Comparison of ENCODE assay signal across 8 mouse cellular contexts in genomic region chr17:88954011-88954410, GRCm38 (mm10).
A peak's percentile ranks its signal among the peaks of the same experiment; 100 is the strongest.
DNase-seq lines count a peak whose midpoint lies in the region; ATAC-seq lines count a peak whose summit lies in the region.

No protein-coding gene starts in this region.

- DNase-seq in ovary, postnatal 36 days (ENCODE audit: low spot score) = peak; percentile 13
- DNase-seq in ovary, adult 18-20 months (ENCODE audit: low spot score) = no peak
- DNase-seq in adrenal gland, postnatal 36 days = peak; percentile 2 to 9
- DNase-seq in fibroblast of lung, adult 2 months (ENCODE audit: low read depth) = peak; percentile 0
- peak; percentile 57 for DNase-seq in limb, embryonic 11.5 days (ENCODE audit: low spot score)
- peak; percentile 82 for DNase-seq in retina, embryonic 14.5 days (ENCODE audit: low spot score)
- DNase-seq in thymus, adult 18-20 months = no peak

- H3K27me3 ChIP-seq in intestine, embryonic 16.5 days (replicated peaks; ENCODE audit: control insufficient read depth, insufficient read depth, low read length) = no peaks in the 10 kb centered on the region
- H3K27me3 ChIP-seq in limb, embryonic 11.5 days (ENCODE audit: control insufficient read depth, insufficient read depth, low read length) = no peaks in the 10 kb centered on the region

- H3K9ac ChIP-seq in intestine, embryonic 16.5 days (ENCODE audit: low read depth, low read length) = no peak overlapping the region
- no peak overlapping the region for H3K9ac ChIP-seq in limb, embryonic 11.5 days (ENCODE audit: low read length)

- H3K36me3 ChIP-seq in intestine, embryonic 16.5 days (ENCODE audit: control insufficient read depth, insufficient read depth, low read length) = no peaks in the 10 kb centered on the region
- H3K36me3 ChIP-seq in limb, embryonic 11.5 days (ENCODE audit: control insufficient read depth, insufficient read depth, low read length) = no peaks in the 10 kb centered on the region

- WGBS in intestine, embryonic 16.5 days = 33% methylated on average over 5 of the region's 5 CpGs
- 37% methylated on average over 5 of the region's 5 CpGs for WGBS in limb, embryonic 11.5 days

- no peak overlapping the region for H3K4me3 ChIP-seq in intestine, embryonic 16.5 days (ENCODE audit: low read length)
- no peak overlapping the region for H3K4me3 ChIP-seq in limb, embryonic 11.5 days (ENCODE audit: low read depth, low read length)

- H3K4me1 ChIP-seq in intestine, embryonic 16.5 days (ENCODE audit: control insufficient read depth, insufficient read depth, low read length) = no peaks in the 10 kb centered on the region
- H3K4me1 ChIP-seq in limb, embryonic 11.5 days (ENCODE audit: control insufficient read depth, insufficient read depth, low read length) = no peaks in the 10 kb centered on the region

- H3K9me3 ChIP-seq in intestine, embryonic 16.5 days (ENCODE audit: control insufficient read depth, low read length) = no peaks in the 10 kb centered on the region
- H3K9me3 ChIP-seq in limb, embryonic 11.5 days (ENCODE audit: control insufficient read depth, low read length) = no peaks in the 10 kb centered on the region

- ATAC-seq in intestine, embryonic 16.5 days = peak; percentile 71; the same call in 1 of the 2 replicates
- peak; percentile 79; the same call in 1 of the 2 replicates for ATAC-seq in limb, embryonic 11.5 days (ENCODE audit: insufficient number of reproducible peaks, low FRiP score, low TSS enrichment, low read depth)

- no peak overlapping the region for H3K4me2 ChIP-seq in intestine, embryonic 16.5 days (ENCODE audit: low read depth, low read length)
- H3K4me2 ChIP-seq in limb, embryonic 11.5 days (ENCODE audit: low read depth, severe bottlenecking) = no peak overlapping the region

- H3K27ac ChIP-seq in intestine, embryonic 16.5 days (ENCODE audit: low read length) = no peak overlapping the region
- no peak overlapping the region for H3K27ac ChIP-seq in limb, embryonic 11.5 days (replicated peaks; ENCODE audit: low read depth, low read length)

Comparison
In these comparisons a context has a peak if more than half of its experiments do, and no peak if none do; other contexts are left out.
1. DNase-seq: peak in ovary, postnatal 36 days (single experiment), adrenal gland, postnatal 36 days (2 of 2), fibroblast of lung, adult 2 months (single experiment), limb, embryonic 11.5 days (single experiment) and retina, embryonic 14.5 days (single experiment); none in ovary, adult 18-20 months (single experiment) and thymus, adult 18-20 months (0 of 2).